Mouse (Mus musculus) myocyte (in vitro differentiated cells): ENCODE data around the gene Ptpro.

Source experiments
- E2F4 ChIP-seq: IDR thresholded peaks from one replicate; pipeline ENCODE4 v1.6.1; 2011; ENCODE audit warnings: mild to moderate bottlenecking, control low read depth, moderate library complexity; ENCODE audit not compliant: insufficient read depth
- TCF3 ChIP-seq: IDR thresholded peaks from one replicate; pipeline ENCODE4 v1.6.1; 2011; ENCODE audit warnings: low read depth, control low read depth; ENCODE audit not compliant: insufficient read length

GRCm38 (mm10) chr6:137328228-137328627 is 76.1 kb downstream of the Ptpro start:
- no peak for TF ChIP-seq TCF3
- TF ChIP-seq E2F4: no peak
